Mouse (Mus musculus) embryonic facial prominence, embryonic 11.5 days (tissue): ENCODE data around the gene Ube2l6. TPM values are rescaled to one million over a fixed set of nuclear protein-coding genes. Genes with fewer than 3 reads are reported as not detected.
A peak's percentile ranks its signal among the peaks of the same experiment; 100 is the strongest.

Experiments used
- ATAC-seq: fragments of 200-750 bp; cut with Nextera tagmentation; replicated peaks from 2 replicates; pipeline ENCODE4 v1.8.0; 2017; ENCODE audit warnings: low read depth; ENCODE audit not compliant: insufficient number of reproducible peaks, low FRiP score, low TSS enrichment
- DNase-seq: peaks from one replicate; pipeline ENCODE4 v3.0.0-alpha.2; 2015; ENCODE audit warnings: low spot score
- H3K27ac ChIP-seq: fragments of 300-500 bp; sonication (generic); replicated peaks from 2 replicates; pipeline ENCODE4 v1.5.1; 2014; ENCODE audit warnings: mild to moderate bottlenecking, low read depth, low read length, control low read depth
- H3K27me3 ChIP-seq: fragments of 300-500 bp; sonication (generic); 2 replicates; pipeline ENCODE4 v1.6.1; 2014; ENCODE audit warnings: mild to moderate bottlenecking, low read length, moderate library complexity, mixed read lengths; ENCODE audit not compliant: control insufficient read depth, insufficient read depth
- H3K36me3 ChIP-seq: fragments of 300-500 bp; sonication (generic); replicated peaks from 2 replicates; pipeline ENCODE4 v1.6.1; 2014; ENCODE audit warnings: low read depth, mild to moderate bottlenecking, low read length, moderate library complexity, mixed read lengths; ENCODE audit not compliant: control insufficient read depth, insufficient read depth
- H3K4me1 ChIP-seq: fragments of 300-500 bp; sonication (generic); 2 replicates; pipeline ENCODE4 v1.6.1; 2014; ENCODE audit warnings: low read length, mixed read lengths; ENCODE audit not compliant: control insufficient read depth, insufficient read depth
- H3K4me2 ChIP-seq: fragments of 300-500 bp; sonication (generic); 2 replicates; pipeline ENCODE4 v1.6.1; 2014; ENCODE audit warnings: low read depth, mild to moderate bottlenecking, control low read depth, low read length, moderate library complexity
- H3K4me3 ChIP-seq: fragments of 300-500 bp; sonication (generic); 2 replicates; pipeline ENCODE4 v1.5.1; 2014; ENCODE audit warnings: low read depth, low read length, control low read depth
- H3K9ac ChIP-seq: fragments of 300-500 bp; sonication (generic); replicated peaks from 2 replicates; pipeline ENCODE4 v1.6.1; 2014; ENCODE audit warnings: mild to moderate bottlenecking, control low read depth, low read length
- H3K9me3 ChIP-seq: fragments of 300-500 bp; sonication (generic); replicated peaks from 2 replicates; pipeline ENCODE4 v1.6.1; 2016; ENCODE audit warnings: mild to moderate bottlenecking, low read length, inconsistent platforms, mixed read lengths; ENCODE audit not compliant: control insufficient read depth
- WGBS: fragments of 180-500 bp; shearing (Covaris S2); extraction: QIAGEN DNeasy Blood & Tissue Kit; methylation state at CpG from one replicate; pipeline ENCODE4 v1.1.7; 2014; 5-methylcytosine and 5-hydroxymethylcytosine counted together
- polyA plus RNA-seq: library from polyadenylated mRNA; unstranded; fragments of >200 nt; fragmentation: Nextera tagmentation; extraction: Ambion mirVana; gene quantifications from 2 replicates; pipeline ENCODE4 v1.2.1, GENCODE M21; 2014

Gene Ube2l6
- polyA plus RNA-seq, 1 experiment from 2014 or later: 30.6 TPM

DNA sequence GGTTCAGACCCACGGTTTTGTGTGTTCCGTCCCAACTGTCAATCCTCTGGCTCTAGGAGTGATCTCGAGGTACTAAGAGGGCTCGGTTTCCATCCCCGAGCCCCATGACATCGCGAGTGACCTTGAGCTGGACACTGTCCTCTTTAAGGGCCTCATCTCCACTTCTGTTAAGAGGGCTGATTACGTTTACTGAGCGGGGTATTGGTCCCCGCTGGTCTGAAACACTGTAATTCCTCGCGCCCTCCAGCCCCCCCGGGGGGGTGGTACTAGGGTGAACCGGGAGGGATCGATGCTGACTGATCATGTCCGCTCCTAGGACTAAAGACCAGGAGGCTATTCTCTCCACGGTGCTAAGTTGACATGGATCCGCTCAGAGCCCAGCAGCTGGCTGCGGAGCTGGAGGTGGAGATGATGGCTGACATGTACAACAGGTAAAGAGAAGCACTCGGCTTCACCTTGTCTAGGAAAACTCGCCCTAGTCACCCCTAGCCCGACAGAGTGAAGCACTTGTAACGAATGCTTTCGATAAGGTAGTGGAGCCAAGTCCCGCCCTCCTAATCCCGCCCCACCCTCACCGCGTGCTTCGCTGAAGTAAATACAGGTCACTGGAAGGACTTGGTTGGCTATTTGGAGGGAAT, 28.8 kb downstream of the Ube2l6 start:
- DNase-seq: peak; percentile 21
- peak overlapping the region; percentile 85 for H3K4me2 ChIP-seq
- peak overlapping the region; percentile 85 for H3K4me3 ChIP-seq
- H3K9ac ChIP-seq: peak overlapping the region; percentile 62
- H3K27me3 ChIP-seq: no peaks in the 10 kb centered on the region
- ATAC-seq: peak; percentile 70; the same call in 1 of the 2 replicates
- no peaks in the 10 kb centered on the region for H3K36me3 ChIP-seq
- no peaks in the 10 kb centered on the region for H3K4me1 ChIP-seq
- H3K9me3 ChIP-seq: no peaks in the 10 kb centered on the region
- under 1% methylated on average over 29 of the region's 29 CpGs for WGBS
- H3K27ac ChIP-seq: no peak overlapping the region

DNA sequence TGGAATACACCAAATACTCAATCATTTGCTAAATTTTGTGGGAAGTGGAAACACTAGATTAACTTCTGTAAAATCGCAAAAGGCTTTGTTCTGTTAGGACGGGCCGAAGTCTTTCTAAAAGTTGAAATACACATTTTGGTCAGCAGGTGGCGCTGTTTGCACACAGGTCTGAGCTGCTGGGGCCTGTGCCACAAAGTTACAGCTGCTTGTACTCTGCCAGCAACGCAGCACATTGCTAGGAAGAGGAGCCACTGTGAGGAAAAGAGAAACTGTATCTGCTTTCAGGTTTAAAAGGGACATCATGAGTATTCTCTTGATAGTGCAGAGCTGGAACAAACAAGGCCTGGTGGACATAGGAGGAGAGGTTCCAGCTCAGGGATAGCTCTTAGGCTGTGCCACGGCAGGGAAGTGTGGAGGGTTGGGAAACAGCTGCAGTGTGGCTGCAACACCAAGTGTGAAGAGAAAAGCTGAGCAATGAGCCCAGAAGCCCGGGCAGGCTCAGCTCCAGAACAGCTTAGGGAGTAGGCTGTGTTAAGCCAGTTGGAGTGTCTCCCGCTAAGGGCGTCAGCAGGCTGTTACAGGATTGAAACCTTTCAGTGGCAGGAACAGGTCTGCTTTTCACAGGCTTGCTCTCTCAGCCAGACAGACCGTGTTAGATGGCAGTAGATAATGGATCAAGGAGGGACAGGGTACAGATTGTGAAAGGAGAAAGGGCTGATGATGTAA, 33.2 kb downstream of the Ube2l6 start:
- WGBS: 36% methylated on average over 10 of the region's 10 CpGs
- no peaks in the 10 kb centered on the region for H3K4me1 ChIP-seq
- peak; percentile 56; the same call in 1 of the 2 replicates for ATAC-seq
- no peak overlapping the region for H3K27ac ChIP-seq
- peak; percentile 95 for DNase-seq
- H3K36me3 ChIP-seq: no peaks in the 10 kb centered on the region
- no peak overlapping the region for H3K4me2 ChIP-seq
- H3K27me3 ChIP-seq: no peaks in the 10 kb centered on the region
- no peaks in the 10 kb centered on the region for H3K9me3 ChIP-seq
- H3K4me3 ChIP-seq: no peak overlapping the region
- 0 out of 2 replicates have a peak overlapping the region, but pooled peaks have one; percentile 29 for H3K9ac ChIP-seq

DNA sequence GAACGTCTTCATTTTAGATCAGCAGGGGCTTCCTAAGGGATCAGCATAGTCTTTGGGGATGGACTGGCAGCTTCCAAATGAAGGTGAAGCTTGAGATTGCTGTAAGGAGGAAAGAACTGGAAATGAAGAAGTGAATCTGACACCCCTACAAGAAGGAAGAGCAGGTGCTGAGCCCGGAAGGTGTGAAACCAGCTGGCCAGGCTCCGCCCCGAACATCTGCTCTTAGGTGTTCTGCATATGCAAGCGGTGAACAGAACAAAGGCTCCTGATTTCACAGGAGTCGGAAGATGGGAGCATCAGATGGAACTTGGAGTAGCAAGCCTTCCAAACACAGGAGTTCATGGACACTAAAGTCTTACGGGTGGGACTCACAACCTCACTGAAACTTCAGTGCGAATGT, 38.5 kb downstream of the Ube2l6 start:
- H3K9me3 ChIP-seq: no peaks in the 10 kb centered on the region
- no peak overlapping the region for H3K27ac ChIP-seq
- H3K4me2 ChIP-seq: no peak overlapping the region
- ATAC-seq (no peak), DNase-seq (no peak)
- 66% methylated on average over 8 of the region's 8 CpGs for WGBS
- no peaks in the 10 kb centered on the region for H3K36me3 ChIP-seq
- H3K4me3 ChIP-seq: no peak overlapping the region
- no peak overlapping the region for H3K9ac ChIP-seq
- H3K27me3 ChIP-seq: no peaks in the 10 kb centered on the region
- H3K4me1 ChIP-seq: peaks cover 3% of the 10 kb centered on the region; the same call in 1 of the 2 replicates

DNA sequence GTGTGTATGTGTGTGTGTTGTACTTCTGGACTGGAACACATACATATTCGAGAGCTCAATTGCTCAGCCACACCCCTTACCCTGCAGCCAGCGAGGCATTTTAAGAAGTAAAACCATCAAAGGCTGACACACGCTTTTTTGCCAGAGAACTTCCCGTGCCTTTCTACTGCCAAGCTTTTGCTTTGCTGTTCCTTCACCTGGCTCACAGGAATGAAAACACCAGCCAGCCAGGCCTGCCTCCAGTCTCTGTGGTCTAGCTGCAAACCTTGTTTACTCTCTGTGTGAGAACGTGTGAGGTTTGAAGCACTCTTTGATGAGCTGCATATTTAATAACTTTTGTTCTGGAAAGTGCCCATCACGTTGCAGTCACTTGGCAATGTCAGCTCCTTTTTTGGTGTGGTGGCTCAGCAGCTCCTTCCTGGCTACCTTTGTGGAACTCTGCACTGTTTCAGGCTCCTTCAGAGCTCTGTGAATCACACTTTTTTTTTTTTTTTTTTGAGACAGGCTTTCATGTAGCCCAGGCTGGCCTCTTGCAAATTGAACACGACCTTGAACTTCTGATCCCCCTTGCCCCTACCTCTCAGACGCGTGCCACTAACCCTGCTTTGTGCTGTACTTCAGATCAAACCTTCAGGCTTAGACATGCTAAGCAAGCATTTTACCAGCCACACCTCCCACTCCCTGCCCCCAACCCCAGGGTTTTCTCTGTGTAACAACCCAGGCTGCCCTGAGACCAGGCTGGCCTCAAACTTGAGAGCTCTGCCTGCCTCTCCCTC, 39.4 kb downstream of the Ube2l6 start:
- H3K27ac ChIP-seq: no peak overlapping the region
- 28% methylated on average over 9 of the region's 9 CpGs for WGBS
- H3K27me3 ChIP-seq: no peaks in the 10 kb centered on the region
- no peak overlapping the region for H3K4me2 ChIP-seq
- peaks cover 3% of the 10 kb centered on the region; the same call in 1 of the 2 replicates for H3K4me1 ChIP-seq
- H3K9me3 ChIP-seq: no peaks in the 10 kb centered on the region
- H3K36me3 ChIP-seq: no peaks in the 10 kb centered on the region
- no peak overlapping the region for H3K9ac ChIP-seq
- DNase-seq (no peak), ATAC-seq (no peak)
- no peak overlapping the region for H3K4me3 ChIP-seq

DNA sequence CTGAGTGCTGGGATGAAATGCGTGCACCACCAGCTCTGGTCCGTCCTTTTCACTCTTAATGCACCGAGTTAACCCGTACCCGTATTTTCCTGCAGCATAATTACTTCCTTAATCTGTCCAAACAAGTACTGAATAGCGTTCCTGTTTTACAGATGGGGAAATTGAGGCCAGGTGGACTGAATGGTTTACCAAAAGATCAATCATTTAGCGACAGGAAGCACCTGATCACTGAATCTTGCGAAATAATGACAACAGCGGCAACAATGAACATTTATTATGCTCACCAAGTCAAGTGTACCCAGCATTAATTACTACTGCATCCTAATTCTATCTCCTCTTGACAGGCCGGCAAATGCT, 39.9 kb downstream of the Ube2l6 start, which contains the start of gene Slc43a1:
Gene Slc43a1 (plus strand): TSS at position 258 of the 357 bp plus-strand sequence.
- H3K4me1 ChIP-seq: peaks cover 3% of the 10 kb centered on the region; the same call in 1 of the 2 replicates
- H3K36me3 ChIP-seq: no peaks in the 10 kb centered on the region
- ATAC-seq: no peak
- DNase-seq: peak; percentile 5
- H3K4me3 ChIP-seq: peak within 1 kb of the TSS; percentile 62
- H3K9ac ChIP-seq: peak within 1 kb of the TSS; percentile 78
- H3K27ac ChIP-seq: peak within 1 kb of the TSS; percentile 82; the same call in 1 of the 2 replicates
- no peaks in the 10 kb centered on the region for H3K27me3 ChIP-seq
- H3K4me2 ChIP-seq: peak within 1 kb of the TSS; percentile 93
- no peaks in the 10 kb centered on the region for H3K9me3 ChIP-seq
- WGBS: 12% methylated on average over 10 of the region's 10 CpGs

DNA sequence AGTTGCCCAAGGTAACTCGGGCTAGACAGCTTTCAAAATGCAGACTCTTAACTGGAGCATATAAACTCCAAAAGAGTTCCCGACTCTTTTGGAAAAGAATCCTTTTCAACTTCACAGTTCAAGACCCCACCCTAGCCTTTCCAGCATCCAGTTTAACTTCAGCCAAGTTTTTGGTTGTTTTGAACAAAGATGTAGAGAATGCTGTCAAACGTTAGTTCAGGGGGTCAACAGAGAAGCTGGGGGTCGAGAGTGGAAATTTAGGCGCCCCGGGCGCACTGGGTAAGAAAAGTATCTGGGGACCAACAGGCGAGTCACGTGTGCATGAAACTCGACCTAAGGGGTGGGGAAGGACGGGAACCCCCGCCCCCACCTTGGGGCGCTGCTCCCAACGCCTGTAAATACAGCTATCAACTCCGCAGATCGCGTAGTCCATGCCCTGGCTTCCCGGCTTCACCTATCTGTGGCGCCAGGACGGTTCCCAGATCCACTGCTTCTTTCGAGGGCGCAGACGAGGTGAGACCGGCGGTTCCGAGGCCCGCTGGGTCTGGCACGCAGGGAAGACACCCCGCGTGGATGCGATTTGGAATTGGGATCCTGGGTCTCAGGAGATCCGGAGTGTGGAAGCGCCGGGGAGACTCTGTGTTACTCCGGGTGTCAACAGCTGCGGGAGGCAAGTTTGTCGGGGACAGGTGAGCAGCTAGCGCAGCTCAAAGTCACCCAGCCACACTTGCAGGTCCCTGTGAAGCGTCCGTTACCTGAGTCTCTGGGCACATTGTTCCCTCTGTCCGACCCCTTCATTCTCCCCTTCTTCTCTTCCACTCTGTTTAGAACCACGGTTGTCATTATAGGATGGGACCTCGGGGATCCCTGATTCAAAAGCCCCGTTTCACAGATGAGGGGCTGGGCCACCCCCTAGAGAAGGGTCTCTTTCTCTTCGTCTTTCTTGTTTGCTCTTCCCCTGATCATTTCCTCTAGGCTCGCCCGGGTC, 40.7 kb downstream of the Ube2l6 start:
- H3K4me3 ChIP-seq: peak overlapping the region; percentile 62
- no peaks in the 10 kb centered on the region for H3K36me3 ChIP-seq
- peaks cover 3% of the 10 kb centered on the region; the same call in 1 of the 2 replicates for H3K4me1 ChIP-seq
- peak; percentile 74 for DNase-seq
- ATAC-seq: no peak; the same call in 1 of the 2 replicates
- H3K27me3 ChIP-seq: no peaks in the 10 kb centered on the region
- no peaks in the 10 kb centered on the region for H3K9me3 ChIP-seq
- H3K4me2 ChIP-seq: peak overlapping the region; percentile 93
- H3K27ac ChIP-seq: peak overlapping the region; percentile 82; the same call in 1 of the 2 replicates
- under 1% methylated on average over 47 of the region's 47 CpGs for WGBS
- peak overlapping the region; percentile 78 for H3K9ac ChIP-seq
